Mouse (Mus musculus) spleen, adult 2 months (tissue): ENCODE data around the gene Gm1527.

Source experiments
- CTCF ChIP-seq: fragments of 200-500 bp; IDR thresholded peaks from 2 replicates; pipeline ENCODE4 v1.5.1; 2011; ENCODE audit warnings: mild to moderate bottlenecking, inconsistent platforms; ENCODE audit not compliant: insufficient read depth, insufficient read length, insufficient replicate concordance; ENCODE audit errors: extremely low read depth
- POLR2A ChIP-seq: fragments of 200-500 bp; IDR thresholded peaks from 2 replicates; pipeline ENCODE4 v1.6.1; 2011; ENCODE audit warnings: low read depth, low read length, inconsistent platforms

DNA sequence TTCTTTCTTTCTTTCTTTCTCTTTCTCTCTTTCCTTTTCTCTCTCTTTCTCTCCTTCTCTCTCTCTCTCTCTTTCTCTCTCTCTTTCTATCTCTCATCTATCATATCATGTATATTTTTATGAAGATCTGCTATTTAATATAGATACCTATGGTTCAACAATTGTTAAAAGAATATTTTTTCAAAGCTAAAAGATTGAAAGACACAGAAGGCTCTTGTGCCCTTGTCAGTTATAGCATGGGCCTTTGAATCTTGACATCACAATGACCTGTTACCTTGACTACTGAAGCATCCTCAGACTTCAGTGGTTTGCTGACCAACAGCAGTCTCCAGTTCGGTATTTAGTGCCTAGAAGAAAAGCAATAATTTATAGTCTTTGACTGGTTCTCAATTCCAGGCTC lies at the start of gene Gm1527:
- TF ChIP-seq POLR2A (no peak), CTCF (no peak)
